Mouse (Mus musculus): Measurements from ENCODE around the gene Gm37240.

DNA sequence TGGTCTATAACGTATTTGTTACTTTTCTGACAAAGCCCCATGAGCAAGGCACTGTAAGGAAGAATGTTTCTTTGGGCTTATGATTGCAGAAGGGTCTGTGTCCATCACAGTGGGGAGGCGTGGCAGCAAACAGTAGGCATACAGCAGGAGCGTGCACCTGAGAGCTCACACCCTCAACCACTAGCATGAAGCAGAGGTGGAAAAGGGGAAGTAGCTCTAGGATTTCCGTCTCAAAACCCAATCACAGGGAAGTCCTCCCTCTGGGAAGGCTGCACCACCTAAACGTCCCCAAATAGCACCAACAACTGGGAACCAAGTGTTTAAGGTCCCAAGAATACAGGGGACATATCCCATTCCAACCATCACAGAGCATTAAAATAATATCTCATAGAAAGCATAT is 26.3 kb downstream of the Gm37240 start:
- TF ChIP-seq POLR2A (IDR thresholded peaks at IDR 0.05; ENCODE audit: borderline replicate concordance, extremely low read depth, insufficient read depth, insufficient read length, poor library complexity, severe bottlenecking) (no peak), CTCF (IDR thresholded peaks at IDR 0.05; ENCODE audit: borderline replicate concordance, extremely low read depth, insufficient read depth, insufficient read length) (no peak)
